Mouse (Mus musculus): ENCODE results near the gene Edn2.

The Edn2 gene

DNA sequence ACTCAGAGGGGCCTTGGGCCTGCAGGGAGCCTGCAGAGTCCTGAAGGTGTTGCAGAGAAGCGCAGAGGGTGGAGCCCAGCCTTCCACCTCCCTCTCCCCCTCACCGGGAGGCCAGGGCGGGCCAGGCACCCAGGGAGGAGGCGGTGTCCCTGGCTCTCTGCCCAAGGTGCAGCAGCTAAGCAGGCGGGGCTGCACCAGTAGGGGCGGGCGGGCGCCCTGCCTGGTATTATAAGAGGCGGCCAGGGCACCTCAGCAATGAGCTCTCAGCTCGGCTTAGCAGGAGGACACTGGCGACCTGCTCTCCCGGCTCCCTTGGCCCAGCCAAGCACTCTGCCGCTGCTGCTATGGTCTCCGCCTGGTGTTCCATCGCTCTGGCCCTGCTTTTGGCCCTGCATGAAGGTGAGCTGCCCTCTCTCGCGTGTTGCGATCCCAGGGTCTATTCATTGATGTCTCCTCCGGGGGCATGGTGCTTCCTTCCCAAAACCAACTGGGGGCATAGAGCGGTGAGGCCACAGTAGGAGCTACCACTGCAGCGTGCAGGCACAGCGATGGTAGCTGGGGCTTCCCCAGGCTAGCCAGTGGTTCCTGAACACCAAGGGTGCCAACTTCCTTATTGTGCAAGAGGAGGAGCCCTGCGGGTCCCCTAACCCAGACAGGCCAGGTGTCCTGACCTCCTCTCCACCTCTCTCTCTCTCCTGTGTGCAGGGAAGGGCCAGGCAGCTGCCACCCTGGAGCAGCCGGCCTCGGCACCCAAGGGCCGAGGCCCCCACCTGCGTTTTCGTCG, at the start of gene Edn2:
Gene Edn2 (plus strand): TSS at position 41 of the 784 bp plus-strand sequence.
- DNase-seq (ENCODE audit: low spot score in 2 of 2), result peak; percentile 65 to 77

DNA sequence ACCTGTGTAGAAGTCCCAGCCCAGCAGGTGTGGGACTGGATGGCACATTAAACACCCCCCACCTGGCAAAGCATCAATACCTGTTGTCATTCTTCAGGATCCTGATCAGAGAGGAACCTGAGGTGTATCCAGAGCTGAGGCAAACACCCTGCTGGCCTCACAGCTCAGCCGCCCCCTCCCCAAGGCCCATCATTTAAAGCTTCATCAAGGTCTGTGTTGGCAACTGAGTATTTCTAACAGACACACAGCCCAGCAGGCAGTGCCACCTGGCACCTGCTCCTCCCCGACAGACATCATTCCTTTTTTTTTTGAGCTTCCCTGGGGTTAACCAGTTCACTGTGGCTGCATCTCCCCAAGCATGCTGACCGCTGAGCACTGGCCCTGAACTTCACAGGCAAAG, 45.5 kb upstream of the Edn2 start:
- DNase-seq (ENCODE audit: low spot score in 2 of 2), result no peak

DNA sequence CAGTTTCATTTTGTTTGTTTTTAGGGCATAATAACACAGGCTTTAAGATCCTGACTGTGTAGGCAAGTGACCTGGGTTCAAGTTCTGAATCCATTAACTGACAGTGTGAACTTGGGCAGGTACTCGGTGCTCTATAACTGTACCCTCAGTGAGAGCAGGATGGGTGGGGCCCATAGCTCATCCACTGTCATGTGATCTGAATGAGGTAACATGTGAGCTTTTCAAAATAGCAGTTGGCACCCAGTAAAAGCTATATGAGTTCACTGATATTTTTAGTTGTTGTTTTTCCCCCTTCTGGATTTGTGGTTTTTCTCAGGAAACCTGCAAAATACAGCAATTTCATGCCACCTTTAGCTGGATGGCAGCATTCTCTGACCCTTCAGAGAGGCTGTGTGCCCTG, 44.7 kb upstream of the Edn2 start:
- DNase-seq (ENCODE audit: low spot score in 2 of 2), result no peak

DNA sequence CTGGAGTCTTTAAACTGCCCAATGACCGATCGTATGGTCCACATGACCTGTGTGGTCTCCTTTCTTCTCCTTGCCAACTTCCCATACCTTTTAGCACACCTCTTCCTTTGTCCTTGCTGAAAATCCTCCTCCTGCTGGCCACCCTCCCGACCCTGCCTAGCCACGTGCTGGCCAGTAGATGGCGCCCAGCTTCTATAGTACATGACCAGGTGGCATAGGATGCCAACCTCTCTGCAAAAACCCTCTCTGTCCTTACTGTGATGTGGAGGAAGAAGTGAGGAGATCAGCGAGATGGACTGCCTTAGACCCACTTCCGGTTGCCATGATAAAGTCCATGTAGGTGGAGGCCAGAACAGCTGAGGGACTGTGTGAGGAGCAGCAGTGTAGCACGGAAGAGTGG, 40.7 kb upstream of the Edn2 start:
- DNase-seq (ENCODE audit: low spot score in 2 of 2), result peak in 1 of 2 experiments; percentile 55

DNA sequence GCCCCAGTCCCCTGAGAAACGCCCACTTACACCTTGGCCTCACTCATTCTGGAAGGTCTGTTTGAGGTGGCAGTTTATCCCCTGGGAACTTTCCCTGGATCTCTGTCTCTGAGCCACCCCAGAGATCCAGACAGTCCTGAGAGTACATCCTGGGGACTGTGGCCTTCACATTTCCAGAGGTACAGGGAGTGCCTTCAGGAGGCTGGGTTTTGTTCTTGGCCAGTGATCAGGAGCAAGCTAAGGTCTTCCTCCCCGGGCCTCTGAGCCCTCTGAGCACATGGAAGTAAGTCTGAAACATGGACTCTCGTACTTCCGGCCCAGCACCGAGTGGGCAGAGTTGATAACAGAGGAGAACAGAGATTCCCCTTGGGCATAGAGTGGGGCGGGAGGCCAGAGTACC, 36.4 kb upstream of the Edn2 start:
- no peak for DNase-seq (ENCODE audit: low spot score in 2 of 2)

DNA sequence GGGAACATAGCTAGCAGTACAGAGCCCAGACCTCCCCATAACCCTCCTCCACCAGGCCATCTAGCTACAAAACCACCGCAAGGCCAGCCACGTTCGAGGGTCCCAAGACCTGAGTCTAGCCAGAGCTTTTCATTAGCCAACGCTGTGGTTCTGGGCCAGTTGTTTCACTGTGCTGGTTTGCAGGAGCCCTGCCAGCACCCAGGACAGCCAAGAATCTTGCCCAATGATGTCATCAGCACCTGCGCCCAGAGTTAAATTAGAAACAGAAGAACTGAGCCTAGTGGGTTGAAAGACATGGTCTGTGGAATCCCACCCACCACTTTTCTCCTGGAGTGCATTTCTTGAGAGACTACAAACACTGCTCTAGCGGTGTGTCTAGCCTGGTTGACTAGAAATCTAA, 35.0 kb upstream of the Edn2 start:
- DNase-seq (ENCODE audit: low spot score in 2 of 2), result peak; percentile 36 to 63

DNA sequence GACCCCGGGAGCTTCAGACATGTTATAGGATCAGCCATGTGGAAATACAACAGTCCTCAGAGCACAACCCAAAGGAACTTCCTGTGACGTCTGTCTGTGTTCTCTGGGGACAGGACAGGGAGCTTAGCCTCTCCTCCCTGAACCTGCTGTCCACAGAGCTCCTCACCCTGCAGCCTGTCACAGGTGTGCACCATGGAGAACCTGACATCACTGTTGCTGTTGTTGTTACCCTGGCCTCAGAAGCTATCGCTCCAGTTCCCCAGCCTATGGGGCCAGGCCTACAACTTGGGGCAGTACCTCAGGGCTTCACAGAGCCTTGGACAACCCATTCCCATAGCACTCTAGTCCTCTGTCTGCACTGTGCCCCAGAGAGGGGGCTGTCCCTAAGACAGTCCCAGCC, 33.7 kb upstream of the Edn2 start:
- DNase-seq (ENCODE audit: low spot score in 2 of 2), result no peak

DNA sequence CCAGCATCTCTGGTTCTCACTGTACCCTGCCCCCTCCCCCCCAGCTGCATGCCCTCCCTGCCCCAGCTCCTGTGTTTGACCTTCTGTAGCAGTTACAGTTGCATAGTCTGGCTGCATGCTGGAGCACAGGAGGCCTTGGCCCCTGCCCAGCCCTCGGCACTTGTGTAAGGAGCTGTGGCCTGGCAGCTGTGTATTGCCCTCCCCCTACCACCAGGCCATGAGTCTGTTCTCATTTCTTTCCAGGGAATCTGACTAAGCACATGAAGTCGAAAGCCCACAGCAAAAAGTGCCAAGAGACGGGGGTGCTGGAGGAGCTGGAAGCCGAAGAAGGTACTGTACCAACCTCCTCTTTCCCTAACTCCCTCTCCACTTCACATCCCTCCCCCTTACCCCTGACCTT, 33.0 kb upstream of the Edn2 start:
- DNase-seq (ENCODE audit: low spot score in 2 of 2), result peak; percentile 38 to 68

DNA sequence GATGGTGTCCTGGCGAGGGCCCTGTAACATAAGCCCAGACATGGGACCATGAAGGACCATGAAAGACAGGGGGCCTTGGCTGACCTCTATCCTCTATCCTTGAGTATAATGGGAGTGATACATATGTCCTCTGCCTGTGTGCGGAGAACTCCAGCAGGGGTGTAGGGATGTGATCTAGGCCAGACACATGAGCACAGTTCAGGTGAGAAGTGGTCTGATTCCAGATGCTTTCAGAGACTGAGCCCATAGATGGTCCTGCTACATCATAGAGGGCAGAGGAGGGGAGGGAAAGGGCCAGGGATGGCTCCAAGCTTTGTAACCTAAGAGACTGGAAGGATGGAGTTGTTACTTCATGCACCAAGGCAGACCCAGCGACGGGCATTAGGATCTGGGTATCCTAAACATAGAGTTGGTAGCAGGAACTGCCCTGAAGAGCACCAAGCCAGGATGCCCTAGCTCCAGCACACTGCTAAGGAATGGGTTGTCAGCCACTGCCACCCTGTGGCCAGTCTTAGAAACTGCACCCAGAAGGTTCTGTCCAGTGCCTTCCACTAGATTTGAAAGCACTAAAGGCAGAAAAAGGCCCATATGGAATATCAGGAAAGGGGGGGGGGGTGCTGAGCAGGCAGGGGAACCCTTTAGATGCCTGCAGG, 31.6 kb upstream of the Edn2 start:
- peak in 1 of 2 experiments; percentile 41 for DNase-seq (ENCODE audit: low spot score in 2 of 2)

DNA sequence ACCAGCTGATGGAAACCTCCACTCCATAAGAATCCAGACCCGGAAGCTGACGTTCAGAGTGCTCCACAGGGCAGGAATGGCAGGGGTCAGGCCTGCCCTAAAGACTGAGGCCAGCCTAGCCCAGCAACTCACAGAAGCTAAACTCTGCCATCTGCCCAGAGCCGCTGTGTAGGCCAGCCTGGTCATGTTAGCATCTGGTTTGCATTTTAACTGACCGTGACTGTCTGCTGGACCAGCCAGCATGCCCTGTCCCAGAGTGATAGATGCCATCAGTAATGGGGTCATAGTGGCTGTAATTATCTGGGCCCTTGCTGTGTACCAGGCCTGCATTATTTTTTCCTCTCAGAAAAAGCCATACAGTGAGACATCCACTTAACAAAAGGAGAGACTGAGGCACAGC, 30.1 kb upstream of the Edn2 start:
- no peak for DNase-seq (ENCODE audit: low spot score in 2 of 2)

DNA sequence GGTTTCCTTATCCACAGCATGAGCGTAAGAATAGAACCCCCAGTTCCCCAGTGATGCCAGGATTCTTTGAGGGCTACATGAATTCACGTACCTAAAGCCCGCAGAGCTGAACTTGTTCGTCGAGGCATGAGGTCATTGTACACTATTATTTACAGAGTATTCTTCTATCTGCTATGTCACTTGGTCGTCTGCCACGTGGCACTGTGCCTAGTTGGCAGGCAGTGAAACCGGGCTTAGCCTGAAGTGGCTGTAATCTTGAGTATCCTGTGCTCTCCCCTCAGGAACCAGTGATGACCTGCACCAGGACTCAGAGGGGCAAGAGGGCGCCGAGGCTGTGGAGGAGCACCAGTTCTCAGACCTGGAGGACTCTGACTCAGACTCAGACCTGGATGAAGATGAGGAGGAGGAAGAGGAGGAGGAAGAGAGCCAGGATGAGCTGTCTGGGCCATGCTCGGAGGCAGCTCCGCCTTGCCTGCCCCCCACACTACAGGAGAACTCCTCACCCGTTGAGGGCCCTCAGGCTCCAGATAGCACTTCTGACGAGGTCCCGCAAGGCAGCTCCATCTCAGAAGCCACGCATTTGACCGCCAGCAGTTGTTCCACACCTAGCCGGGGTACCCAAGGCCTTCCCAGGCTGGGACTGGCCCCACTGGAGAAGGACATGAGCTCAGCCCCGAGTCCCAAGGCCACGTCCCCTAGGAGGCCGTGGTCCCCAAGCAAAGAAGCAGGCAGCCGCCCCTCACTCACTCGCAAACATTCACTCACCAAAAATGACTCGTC, 29.4 kb upstream of the Edn2 start:
- peak; percentile 41 to 70 for DNase-seq (ENCODE audit: low spot score in 2 of 2)

DNA sequence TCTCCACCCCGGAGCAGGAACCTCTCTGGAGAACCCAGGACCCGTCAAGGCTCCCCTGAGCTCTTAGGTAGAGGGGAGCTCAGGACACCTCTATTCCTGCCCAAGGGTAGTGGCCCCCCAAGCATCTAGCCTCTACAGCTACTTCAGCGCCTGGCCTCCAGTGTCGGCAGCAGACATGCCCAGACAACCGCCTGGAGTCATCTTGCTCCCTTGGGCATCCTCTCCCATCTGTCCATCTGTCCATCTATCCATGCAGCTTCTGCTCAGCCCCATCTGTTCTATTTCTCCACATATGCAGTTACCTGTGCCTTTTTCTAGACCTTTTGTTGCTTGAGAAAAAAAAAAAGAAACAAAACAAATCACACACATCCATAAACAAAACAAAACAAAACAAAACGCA, 26.8 kb upstream of the Edn2 start:
- DNase-seq (ENCODE audit: low spot score in 2 of 2), result no peak

DNA sequence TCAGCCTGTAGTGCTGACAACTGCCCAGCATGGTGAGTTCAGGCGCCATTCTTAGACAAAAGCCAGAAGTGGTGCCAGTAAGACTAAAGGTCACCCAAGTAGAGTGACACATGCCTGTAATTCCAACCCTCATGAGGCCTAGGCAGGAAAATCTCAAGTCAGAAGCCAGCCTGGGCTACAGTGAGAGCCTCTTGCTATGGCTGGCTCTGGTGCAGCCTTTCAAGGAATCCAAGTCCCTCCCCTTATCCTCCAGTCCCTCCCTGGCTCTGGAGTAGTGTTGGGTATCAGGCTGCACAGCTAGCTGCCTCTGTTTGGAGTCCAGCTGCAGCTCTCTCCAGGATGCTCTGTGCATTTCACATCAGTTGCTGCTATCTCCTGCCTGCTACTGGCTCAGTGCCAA, 19.2 kb upstream of the Edn2 start:
- DNase-seq (ENCODE audit: low spot score in 2 of 2), result no peak

DNA sequence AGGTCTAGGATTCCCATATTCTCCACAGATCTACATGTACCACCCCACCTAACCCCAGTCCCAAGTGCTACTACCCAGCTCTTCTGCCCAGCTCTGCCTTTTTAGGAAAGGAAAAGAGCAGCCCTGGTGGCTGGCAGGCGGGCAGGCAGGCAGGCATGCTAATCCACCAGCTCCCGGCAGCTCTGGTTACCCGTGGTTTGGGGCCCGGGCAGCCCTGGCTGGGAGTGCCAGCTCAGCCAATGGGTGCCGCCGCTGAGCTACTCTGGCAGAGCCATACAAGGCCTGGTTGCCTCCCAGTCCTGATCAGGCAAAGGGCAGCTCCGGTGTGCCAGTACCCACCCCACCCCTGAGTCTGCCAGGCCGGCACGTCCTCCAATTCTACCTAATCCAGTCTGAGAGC, 18.1 kb upstream of the Edn2 start:
- no peak for DNase-seq (ENCODE audit: low spot score in 2 of 2)

DNA sequence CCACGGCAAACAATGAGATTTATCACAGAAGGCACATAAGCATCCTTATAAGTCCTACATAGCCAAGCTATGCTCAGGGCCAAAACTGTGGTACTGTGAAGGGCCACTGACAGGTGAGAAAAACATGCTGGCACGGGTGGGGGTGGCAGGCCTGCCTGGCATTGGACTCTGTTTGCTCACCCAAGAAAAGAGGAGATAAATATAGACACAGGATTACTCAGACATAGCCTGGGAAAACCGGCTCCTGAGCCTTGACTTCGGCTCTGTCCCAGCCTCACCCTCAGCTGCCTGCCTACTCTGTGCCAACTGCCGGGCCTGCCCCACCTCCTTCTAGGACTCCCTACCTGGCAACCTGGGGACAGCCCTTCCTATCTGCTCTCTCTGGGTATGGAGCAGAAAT, 16.7 kb upstream of the Edn2 start:
- DNase-seq (ENCODE audit: low spot score in 2 of 2), result peak; percentile 69 to 70

DNA sequence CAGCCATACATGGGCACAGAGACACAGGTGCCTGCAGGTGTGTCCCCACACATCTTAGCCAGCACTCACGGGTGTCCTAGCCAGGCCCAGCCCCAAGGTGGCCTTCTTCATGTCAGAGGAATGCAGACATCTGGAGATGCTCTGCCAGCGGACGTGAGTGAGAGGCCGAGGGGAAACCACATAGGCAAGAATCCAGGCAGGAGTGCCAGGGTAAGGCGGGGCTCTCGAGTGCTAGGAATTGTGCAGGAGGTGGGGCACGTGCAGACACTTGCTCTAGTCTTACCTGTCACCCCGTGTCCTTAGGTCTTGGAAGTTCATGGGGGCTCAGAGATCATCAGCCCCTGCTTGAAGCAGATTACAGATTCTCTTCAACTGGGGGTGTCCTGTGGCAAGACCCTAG, 15.1 kb upstream of the Edn2 start:
- DNase-seq (ENCODE audit: low spot score in 2 of 2), result no peak

DNA sequence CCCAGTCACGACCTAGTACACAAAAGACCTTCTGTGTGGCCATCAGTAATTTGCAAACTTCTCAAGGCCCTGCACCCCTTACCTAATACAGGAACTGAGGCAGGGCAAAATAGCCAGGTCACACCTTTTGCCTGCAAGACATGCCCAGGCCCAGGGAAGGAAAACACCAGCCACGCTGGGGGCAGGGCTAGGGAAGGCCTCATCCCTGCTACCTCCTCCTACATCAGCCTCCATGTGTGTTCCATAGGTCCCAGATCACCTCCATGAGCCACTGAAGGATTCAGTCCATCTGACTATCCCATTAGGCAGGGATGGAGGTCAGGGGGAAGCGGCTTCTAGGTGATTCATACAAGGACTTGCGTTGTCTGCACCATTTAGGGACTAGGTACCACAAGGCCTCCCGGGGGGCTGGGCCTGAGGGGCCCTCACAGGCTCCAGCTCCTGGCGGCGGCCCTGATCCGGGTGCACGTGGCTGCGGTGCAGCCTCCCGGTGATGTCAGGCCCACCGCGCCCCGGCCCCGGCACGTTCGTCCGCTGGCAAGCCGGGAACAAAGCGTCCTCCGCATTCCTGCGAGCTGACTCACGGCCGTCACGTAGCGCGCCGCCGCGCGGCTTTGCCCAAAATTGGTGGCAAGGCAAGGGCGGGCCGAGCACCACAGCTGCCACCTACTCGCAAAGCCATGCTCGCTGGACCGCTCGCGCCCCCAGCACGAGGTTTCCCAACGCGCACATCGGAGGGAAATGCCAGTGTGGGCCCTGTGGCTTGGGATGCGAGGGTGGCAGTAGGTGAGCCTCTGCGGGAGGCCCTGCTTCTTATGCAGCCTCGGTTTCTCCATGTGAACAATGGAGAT, 12.5 kb upstream of the Edn2 start:
- peak; percentile 66 to 84 for DNase-seq (ENCODE audit: low spot score in 2 of 2)

DNA sequence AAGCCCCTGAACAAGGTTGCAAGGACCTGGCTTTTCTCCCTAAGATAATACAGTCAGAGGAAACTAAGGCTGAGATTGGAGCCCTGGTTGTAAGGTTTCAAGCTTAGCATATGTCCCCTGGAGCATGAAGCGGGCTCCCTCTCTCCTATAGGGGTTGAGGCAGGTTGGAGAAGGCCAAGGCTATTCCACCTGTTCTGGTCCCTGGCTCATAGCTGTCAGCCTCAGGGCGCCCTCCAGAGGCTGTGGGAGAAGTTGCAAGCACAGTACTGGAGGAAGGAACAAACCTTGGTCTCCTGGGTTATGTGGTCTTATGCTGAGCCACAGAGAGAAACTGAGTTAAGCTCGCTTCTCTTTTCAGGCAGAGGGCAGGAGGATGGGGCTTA, 11.9 kb upstream of the Edn2 start:
- DNase-seq (ENCODE audit: low spot score in 2 of 2), result no peak

DNA sequence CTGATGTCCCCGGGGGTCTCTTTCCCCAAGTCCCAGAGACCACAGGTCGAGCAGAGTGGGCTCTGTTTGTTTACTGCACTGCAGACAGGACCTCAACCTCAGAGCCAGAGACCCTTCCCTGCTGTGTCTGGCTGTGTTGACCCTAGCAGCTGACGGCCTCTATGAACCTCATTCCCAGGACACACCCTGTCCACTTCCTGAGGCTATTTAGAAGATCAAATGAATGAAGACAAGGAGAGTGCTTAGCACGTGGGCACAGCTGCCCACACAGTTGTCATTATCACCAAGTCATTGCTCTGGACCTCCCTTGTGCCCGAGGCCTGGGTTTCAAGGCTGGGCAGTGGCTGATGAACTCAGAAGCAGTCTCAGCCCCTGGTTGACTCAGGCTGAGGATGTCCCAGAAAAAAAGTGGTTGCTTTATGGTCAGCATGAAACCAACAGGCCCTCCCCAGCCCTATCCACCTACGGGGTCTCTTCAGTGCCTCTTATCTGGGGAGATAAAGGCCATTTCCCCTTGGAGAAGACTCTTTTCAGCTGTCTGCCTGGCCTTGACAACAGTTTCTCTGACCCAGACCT, 10.6 kb upstream of the Edn2 start:
- DNase-seq (ENCODE audit: low spot score in 2 of 2), result no peak

DNA sequence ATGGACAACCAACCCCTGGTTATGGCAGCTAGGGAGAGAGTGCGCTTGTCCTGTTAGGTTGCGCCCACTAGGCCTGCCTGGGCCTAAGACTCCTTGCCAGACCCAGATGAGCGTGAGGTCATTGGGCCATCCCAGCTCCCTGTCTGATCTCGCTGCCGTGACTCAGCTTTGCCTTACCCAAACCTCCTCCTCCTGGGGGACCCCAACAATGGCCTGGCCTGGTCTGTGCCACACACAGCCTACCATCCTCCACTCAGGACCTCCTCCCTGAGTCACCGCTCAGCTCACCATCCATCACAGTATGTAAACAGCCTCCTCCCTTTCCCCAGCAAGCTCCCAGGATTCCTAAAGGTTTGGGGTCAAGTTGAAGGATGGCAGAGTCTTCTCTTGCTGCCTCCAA, 9.1 kb upstream of the Edn2 start:
- DNase-seq (ENCODE audit: low spot score in 2 of 2), result no peak

DNA sequence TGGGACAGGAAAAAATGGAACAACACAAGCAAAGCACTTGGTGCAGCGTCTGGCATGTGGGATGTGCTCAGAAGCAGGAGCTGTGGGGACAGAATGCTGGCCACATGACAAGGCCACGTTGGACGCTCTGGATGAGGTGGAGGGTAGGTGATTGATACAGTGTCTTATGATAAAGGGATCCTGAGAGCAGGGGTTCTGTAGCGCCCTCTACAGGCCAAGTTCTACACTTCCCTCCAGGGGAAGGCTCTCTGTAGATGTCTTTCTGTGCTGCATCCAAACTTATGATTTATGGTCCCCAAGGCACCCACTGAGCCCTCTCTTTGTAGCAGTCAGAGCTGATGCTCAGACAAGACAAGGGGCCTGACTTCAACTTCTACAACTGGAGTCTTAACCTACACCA, 8.4 kb upstream of the Edn2 start:
- no peak for DNase-seq (ENCODE audit: low spot score in 2 of 2)

DNA sequence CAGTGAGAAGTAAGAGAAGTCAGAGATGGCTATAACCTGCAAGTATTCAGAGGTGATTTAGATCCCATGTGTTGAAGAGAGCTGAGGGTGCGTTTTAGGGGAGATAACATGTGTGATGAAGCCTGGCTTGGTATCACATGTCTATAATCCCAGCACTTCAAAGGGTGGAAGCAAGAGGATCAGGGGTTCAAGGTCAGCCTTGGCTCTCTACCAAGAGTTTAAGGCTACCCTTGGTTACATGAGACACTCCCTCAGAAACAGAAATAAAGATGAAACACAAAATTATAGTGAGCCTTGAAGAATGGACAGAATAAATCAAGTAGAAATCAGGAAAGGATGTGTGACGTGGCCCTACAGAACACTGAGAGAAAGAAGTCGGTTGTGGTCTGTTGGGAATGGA, 7.3 kb upstream of the Edn2 start:
- no peak for DNase-seq (ENCODE audit: low spot score in 2 of 2)

Data from heart, adult 9 months (tissue).